Mouse (Mus musculus) E14TG2a.4 (cell line): ENCODE results near the gene Nbeal2.

Experiments
- CTCF ChIP-seq: conservative IDR thresholded peaks from 2 replicates; pipeline ENCODE4 v1.5.1; 2014; ENCODE audit warnings: low read length
- NANOG ChIP-seq: IDR thresholded peaks from 2 replicates; pipeline ENCODE4 v1.6.1; 2014; ENCODE audit warnings: borderline replicate concordance, low read length, mixed read lengths
- POU5F1 ChIP-seq: IDR thresholded peaks from 2 replicates; pipeline ENCODE4 v1.6.1; 2014; ENCODE audit warnings: low read length, borderline replicate concordance

- TF ChIP-seq CTCF (no peak), NANOG (no peak), POU5F1 (no peak)
These were observed 15.3 kb downstream of the Nbeal2 start for GRCm38 (mm10) chr9:110638611-110639021.
